Mouse (Mus musculus) liver, embryonic 14.5 days (tissue): ENCODE measurements around the gene Abcd2.

Source experiments
- CTCF ChIP-seq: IDR thresholded peaks from 2 replicates; pipeline ENCODE4 v1.5.1; 2016; ENCODE audit warnings: antibody characterized with exemption, low read depth, control low read depth
- EP300 ChIP-seq: IDR thresholded peaks from 2 replicates; pipeline ENCODE4 v1.6.1; 2016; ENCODE audit warnings: antibody characterized with exemption, low read depth

- TF ChIP-seq CTCF (no peak), EP300 (no peak)
Observed at GRCm38 (mm10) chr15:91096606-91097005, 95.0 kb downstream of the Abcd2 start.
